Mouse (Mus musculus) MEL (cell line): ENCODE measurements around the gene Atp6v0e. TPM values are rescaled to one million over a fixed set of nuclear protein-coding genes. Genes with fewer than 3 reads are reported as not detected.

Source experiments
- DNase-seq: peaks from one replicate; pipeline ENCODE4 v3.0.0; 2011; ENCODE audit warnings: low read depth, low spot score
- H3K27ac ChIP-seq: 2 replicates; pipeline ENCODE4 v1.5.1; 2012; ENCODE audit warnings: low read depth, mild to moderate bottlenecking, control low read depth, low read length, moderate library complexity; ENCODE audit not compliant: control insufficient read depth
- H3K27me3 ChIP-seq, 2 experiments: fragments of 150-350 bp in 1 of 2; sonication (generic) in 1 of 2; 2 replicates each; pipeline ENCODE4 v1.6.1; 2012; ENCODE audit warnings: low read length in 2 of 2, mild to moderate bottlenecking in 2 of 2, improper control_type of control experiment in 1 of 2, moderate library complexity in 1 of 2; ENCODE audit not compliant: insufficient read depth in 2 of 2, control insufficient read depth in 1 of 2
- H3K36me3 ChIP-seq, 2 experiments: 2 replicates each; pipeline ENCODE4 v1.6.1; 2012 to 2014; ENCODE audit warnings: low read length in 2 of 2, improper control_type of control experiment in 1 of 2, inconsistent platforms in 1 of 2, mild to moderate bottlenecking in 1 of 2; ENCODE audit not compliant: insufficient read depth in 2 of 2, control insufficient read depth in 1 of 2
- H3K4me1 ChIP-seq, 2 experiments: fragments of 150-350 bp in 1 of 2; sonication (generic) in 1 of 2; 2 replicates each; pipeline ENCODE4 v1.6.1; 2012; ENCODE audit warnings: low read length in 2 of 2, improper control_type of control experiment in 1 of 2, mild to moderate bottlenecking in 1 of 2; ENCODE audit not compliant: insufficient read depth in 2 of 2, control insufficient read depth in 1 of 2
- H3K4me3 ChIP-seq, 2 experiments: fragments of 150-350 bp in 1 of 2; sonication (generic) in 1 of 2; 2 replicates each; pipeline ENCODE4 v1.5.1; 2012; ENCODE audit warnings: low read depth in 2 of 2, low read length in 2 of 2, mild to moderate bottlenecking in 2 of 2, moderate library complexity in 2 of 2, control low read depth in 1 of 2, improper control_type of control experiment in 1 of 2; ENCODE audit not compliant: control insufficient read depth in 1 of 2, insufficient read depth in 1 of 2
- H3K79me2 ChIP-seq: 2 replicates; pipeline ENCODE4 v1.6.1; 2012; ENCODE audit warnings: mild to moderate bottlenecking, low read length, moderate library complexity; ENCODE audit not compliant: control insufficient read depth, poor library complexity, insufficient read depth
- H3K9ac ChIP-seq: 2 replicates; pipeline ENCODE4 v1.6.1; 2012; ENCODE audit warnings: low read depth, mild to moderate bottlenecking, control low read depth, low read length, moderate library complexity; ENCODE audit not compliant: control insufficient read depth, poor library complexity, severe bottlenecking
- H3K9me3 ChIP-seq: fragments of 150-350 bp; sonication (generic); replicated peaks from 2 replicates; pipeline ENCODE4 v1.6.1; 2012; ENCODE audit warnings: mild to moderate bottlenecking, low read length, improper control_type of control experiment, moderate library complexity; ENCODE audit not compliant: insufficient read depth
- CHD1 ChIP-seq: IDR thresholded peaks from 2 replicates; pipeline ENCODE4 v1.6.1; 2012; ENCODE audit warnings: low read depth, mild to moderate bottlenecking, inconsistent platforms, low read length, improper control_type of control experiment
- CHD2 ChIP-seq: IDR thresholded peaks from 2 replicates; pipeline ENCODE4 v1.6.1; 2011; ENCODE audit warnings: low read length, improper control_type of control experiment
- E2F4 ChIP-seq: IDR thresholded peaks from 2 replicates; pipeline ENCODE4 v1.6.1; 2011; ENCODE audit warnings: low read depth, low read length, improper control_type of control experiment, borderline replicate concordance
- ELF1 ChIP-seq: IDR thresholded peaks from 2 replicates; pipeline ENCODE4 v1.6.1; 2014; ENCODE audit warnings: low read depth, mild to moderate bottlenecking, inconsistent platforms, low read length, improper control_type of control experiment, moderate library complexity
- EP300 ChIP-seq, 2 experiments: IDR thresholded peaks; 2 replicates each; pipeline ENCODE4 v1.6.1; 2011; ENCODE audit warnings: improper control_type of control experiment in 2 of 2, low read length in 2 of 2, low read depth in 1 of 2, mild to moderate bottlenecking in 1 of 2
- GABPA ChIP-seq: IDR thresholded peaks from 2 replicates; pipeline ENCODE4 v1.6.1; 2012; ENCODE audit warnings: low read depth, mild to moderate bottlenecking, inconsistent platforms, low read length, improper control_type of control experiment, moderate library complexity
- GATA1 ChIP-seq: IDR thresholded peaks from 2 replicates; pipeline ENCODE4 v1.6.1; 2011; ENCODE audit warnings: low read depth, low read length, improper control_type of control experiment
- HCFC1 ChIP-seq: IDR thresholded peaks from 2 replicates; pipeline ENCODE4 v1.6.1; 2012; ENCODE audit warnings: low read depth, mild to moderate bottlenecking, inconsistent platforms, low read length, improper control_type of control experiment, moderate library complexity
- JUND ChIP-seq: IDR thresholded peaks from 2 replicates; pipeline ENCODE4 v1.6.1; 2011; ENCODE audit warnings: low read depth, mild to moderate bottlenecking, improper control_type of control experiment, low read length
- KAT2A ChIP-seq: conservative IDR thresholded peaks from 2 replicates; pipeline ENCODE4 v1.6.1; 2012; ENCODE audit warnings: low read depth, low read length, improper control_type of control experiment, inconsistent platforms
- MAFK ChIP-seq: IDR thresholded peaks from 2 replicates; pipeline ENCODE4 v1.6.1; 2011; ENCODE audit warnings: low read depth, mild to moderate bottlenecking, low read length, improper control_type of control experiment, borderline replicate concordance
- MAZ ChIP-seq: IDR thresholded peaks from 2 replicates; pipeline ENCODE4 v1.6.1; 2012; ENCODE audit warnings: low read depth, mild to moderate bottlenecking, inconsistent platforms, low read length, improper control_type of control experiment
- MXI1 ChIP-seq: IDR thresholded peaks from 2 replicates; pipeline ENCODE4 v1.6.1; 2011; ENCODE audit warnings: mild to moderate bottlenecking, low read depth, low read length, improper control_type of control experiment
- MYB ChIP-seq: IDR thresholded peaks from 2 replicates; pipeline ENCODE4 v1.6.1; 2011; ENCODE audit warnings: mild to moderate bottlenecking, low read depth, low read length, improper control_type of control experiment
- MYC ChIP-seq: IDR thresholded peaks from 2 replicates; pipeline ENCODE4 v1.6.1; 2011; ENCODE audit warnings: low read depth, mild to moderate bottlenecking, low read length, improper control_type of control experiment, moderate library complexity
- NRF1 ChIP-seq: IDR thresholded peaks from 2 replicates; pipeline ENCODE4 v1.6.1; 2014; ENCODE audit warnings: low read depth, mild to moderate bottlenecking, inconsistent platforms, low read length, improper control_type of control experiment, moderate library complexity; ENCODE audit not compliant: poor library complexity, insufficient read depth, severe bottlenecking
- POLR2A ChIP-seq, 2 experiments: IDR thresholded peaks; 2 replicates each; pipeline ENCODE4 v1.6.1; 2011 to 2012; ENCODE audit warnings: low read length in 2 of 2, mild to moderate bottlenecking in 2 of 2, control low read depth in 1 of 2, improper control_type of control experiment in 1 of 2, low read depth in 1 of 2, moderate library complexity in 1 of 2; ENCODE audit not compliant: control insufficient read depth in 1 of 2, insufficient read depth in 1 of 2, poor library complexity in 1 of 2
- POLR2AphosphoS5 ChIP-seq: IDR thresholded peaks from 2 replicates; pipeline ENCODE4 v1.6.1; 2012; ENCODE audit warnings: low read depth, borderline replicate concordance, mild to moderate bottlenecking, inconsistent platforms, low read length, moderate library complexity, mixed read lengths
- RAD21 ChIP-seq: IDR thresholded peaks from 2 replicates; pipeline ENCODE4 v1.6.1; 2011; ENCODE audit warnings: mild to moderate bottlenecking, low read depth, low read length, improper control_type of control experiment
- RCOR1 ChIP-seq: IDR thresholded peaks from 2 replicates; pipeline ENCODE4 v1.6.1; 2012; ENCODE audit warnings: low read depth, mild to moderate bottlenecking, inconsistent platforms, low read length, improper control_type of control experiment
- SIN3A ChIP-seq: IDR thresholded peaks from 2 replicates; pipeline ENCODE4 v1.6.1; 2012; ENCODE audit warnings: low read length, improper control_type of control experiment, inconsistent platforms
- SMC3 ChIP-seq: IDR thresholded peaks from 2 replicates; pipeline ENCODE4 v1.6.1; 2011; ENCODE audit warnings: low read depth, low read length, improper control_type of control experiment
- TAL1 ChIP-seq: IDR thresholded peaks from 2 replicates; pipeline ENCODE4 v1.6.1; 2012; ENCODE audit warnings: mild to moderate bottlenecking, inconsistent platforms, low read length, moderate library complexity, mixed read lengths
- TBP ChIP-seq: IDR thresholded peaks from 2 replicates; pipeline ENCODE4 v1.8.0; 2011; ENCODE audit warnings: low read depth, low read length, improper control_type of control experiment
- UBTF ChIP-seq: IDR thresholded peaks from 2 replicates; pipeline ENCODE4 v1.6.1; 2012; ENCODE audit warnings: low read depth, mild to moderate bottlenecking, inconsistent platforms, low read length, improper control_type of control experiment, moderate library complexity, borderline replicate concordance; ENCODE audit not compliant: insufficient read depth
- USF1 ChIP-seq: IDR thresholded peaks from 2 replicates; pipeline ENCODE4 v1.6.1; 2014; ENCODE audit warnings: low read depth, mild to moderate bottlenecking, inconsistent platforms, low read length, improper control_type of control experiment, moderate library complexity
- USF2 ChIP-seq, 2 experiments: IDR thresholded peaks; 2 replicates each; pipeline ENCODE4 v1.6.1; 2011 to 2012; ENCODE audit warnings: improper control_type of control experiment in 2 of 2, low read length in 2 of 2, borderline replicate concordance in 1 of 2, inconsistent platforms in 1 of 2, low read depth in 1 of 2, mild to moderate bottlenecking in 1 of 2; ENCODE audit not compliant: insufficient read depth in 1 of 2
- ZC3H11A ChIP-seq: IDR thresholded peaks from 2 replicates; pipeline ENCODE4 v1.6.1; 2012; ENCODE audit warnings: low read depth, mild to moderate bottlenecking, inconsistent platforms, low read length, improper control_type of control experiment
- ZKSCAN1 ChIP-seq: IDR thresholded peaks from 2 replicates; pipeline ENCODE4 v1.6.1; 2012; ENCODE audit warnings: low read depth, mild to moderate bottlenecking, inconsistent platforms, low read length, improper control_type of control experiment, moderate library complexity
- ZMIZ1 ChIP-seq: IDR thresholded peaks from 2 replicates; pipeline ENCODE4 v1.6.1; 2012; ENCODE audit warnings: low read depth, mild to moderate bottlenecking, inconsistent platforms, low read length, improper control_type of control experiment, moderate library complexity
- ZNF384 ChIP-seq: IDR thresholded peaks from 2 replicates; pipeline ENCODE4 v1.6.1; 2012; ENCODE audit warnings: low read depth, mild to moderate bottlenecking, inconsistent platforms, low read length, improper control_type of control experiment
- polyA plus RNA-seq, 2 experiments: library from polyadenylated mRNA; stranded (reverse) in 1 of 2; unstranded in 1 of 2; fragments of >175 nt in 1 of 2; fragments of >200 nt in 1 of 2; gene quantifications; 2 replicates each; pipeline versions ENCODE4 v1.2.1 to v1.2.4; 2012; ENCODE audit warnings: low replicate concordance in 2 of 2, low read depth in 1 of 2; ENCODE audit not compliant: insufficient read length in 2 of 2, insufficient read depth in 1 of 2, missing spikeins in 1 of 2
- total RNA-seq: library from RNA; depleted of rRNA; stranded (reverse); fragments of 300-350 nt; gene quantifications from 2 replicates; pipeline ENCODE4 v1.2.3, GENCODE M21; 2012

Gene Atp6v0e
- total and polyA plus RNA-seq, 3 experiments: 173 to 200 TPM; not detected in 1

GRCm38 (mm10) chr17:26708499-26708898 lies 45.5 kb downstream of the Atp6v0e start:
- Histone ChIP-seq H3K36me3 (peaks cover 0 to 30% of the 10 kb centered on the region in 2 experiments; a peak in 2 of 4 replicates), H3K9ac (no peak overlapping the region), H3K27me3 (no peaks in the 10 kb centered on the region), H3K4me3 (no peak overlapping the region), H3K27ac (no peak overlapping the region), H3K79me2 (no peaks in the 10 kb centered on the region), H3K4me1 (peaks cover 13 to 37% of the 10 kb centered on the region in 2 experiments), H3K9me3 (no peaks in the 10 kb centered on the region)
- no peak for DNase-seq
- no peak for TF ChIP-seq POLR2A (IDR thresholded peaks at IDR 0.05; ENCODE audit: control insufficient read depth in 1 of 2, insufficient read depth in 1 of 2, low read depth in 1 of 2, low read length in 2 of 2, poor library complexity in 1 of 2)
- no peak for TF ChIP-seq KAT2A
- no peak for TF ChIP-seq USF1
- TF ChIP-seq MAFK: no peak
- no peak for TF ChIP-seq ZMIZ1
- TF ChIP-seq MAZ: no peak
- no peak for TF ChIP-seq E2F4
- no peak for TF ChIP-seq HCFC1
- no peak for TF ChIP-seq TAL1
- no peak for TF ChIP-seq ZC3H11A
- TF ChIP-seq CHD2: no peak
- no peak for TF ChIP-seq USF2 (IDR thresholded peaks at IDR 0.05; ENCODE audit: borderline replicate concordance in 1 of 2, insufficient read depth in 1 of 2, low read depth in 1 of 2, low read length in 2 of 2)
- no peak for TF ChIP-seq SIN3A
- no peak for TF ChIP-seq ZKSCAN1
- no peak for TF ChIP-seq RCOR1
- no peak for TF ChIP-seq EP300 (IDR thresholded peaks at IDR 0.05; ENCODE audit: low read depth in 1 of 2, low read length in 2 of 2)
- no peak for TF ChIP-seq GABPA
- TF ChIP-seq MXI1: no peak
- TF ChIP-seq NRF1: no peak
- TF ChIP-seq JUND: no peak

GRCm38 (mm10) chr17:26708993-26709590 lies 46.1 kb downstream of the Atp6v0e start:
- H3K9ac ChIP-seq: no peak overlapping the region
- DNase-seq: no peak
- peaks cover 0 to 30% of the 10 kb centered on the region in 2 experiments; a peak in 2 of 4 replicates for H3K36me3 ChIP-seq
- H3K27me3 ChIP-seq: no peaks in the 10 kb centered on the region
- no peaks in the 10 kb centered on the region for H3K9me3 ChIP-seq
- peaks cover 11 to 37% of the 10 kb centered on the region in 2 experiments for H3K4me1 ChIP-seq
- H3K79me2 ChIP-seq: no peaks in the 10 kb centered on the region
- peak overlapping the region; percentile 22 to 48; a peak in 2 of 4 replicates for H3K4me3 ChIP-seq
- no peak overlapping the region for H3K27ac ChIP-seq
- TF ChIP-seq ELF1 (no peak), RAD21 (no peak), MYC (no peak), RCOR1 (no peak), CHD1 (no peak), ZKSCAN1 (no peak), TBP (no peak), ZNF384 (no peak), GATA1 (no peak), MAZ (no peak), E2F4 (no peak), POLR2AphosphoS5 (no peak), UBTF (no peak), ZC3H11A (no peak), MYB (no peak), ZMIZ1 (no peak), POLR2A (IDR thresholded peaks at IDR 0.05; ENCODE audit: control insufficient read depth in 1 of 2, insufficient read depth in 1 of 2, low read depth in 1 of 2, low read length in 2 of 2, poor library complexity in 1 of 2) (no peak), SMC3 (no peak)
